Mouse (Mus musculus): ENCODE measurements around the gene Slx4ip.
A peak's percentile ranks its signal among the peaks of the same experiment; 100 is the strongest.

The Slx4ip gene

GRCm38 (mm10) chr2:137099211-137099734 lies 208.3 kb downstream of the Slx4ip start:
- DNase-seq (ENCODE audit: low spot score in 2 of 2), result no peak

- no peak for DNase-seq (ENCODE audit: low spot score in 2 of 2)
Measured at GRCm38 (mm10) chr2:137101074-137101473, 210.1 kb downstream of the Slx4ip start.

GRCm38 (mm10) chr2:137107203-137107602 lies 216.2 kb downstream of the Slx4ip start:
- no peak for DNase-seq (ENCODE audit: low spot score in 2 of 2)

- no peak for DNase-seq (ENCODE audit: low spot score in 2 of 2)
Measured at GRCm38 (mm10) chr2:137107946-137108345, 216.9 kb downstream of the Slx4ip start.

GRCm38 (mm10) chr2:137109321-137110213 lies 218.5 kb downstream of the Slx4ip start:
- DNase-seq (ENCODE audit: low spot score in 2 of 2), result no peak

- no peak for DNase-seq (ENCODE audit: low spot score in 2 of 2)
Measured at GRCm38 (mm10) chr2:137110214-137110898, 219.3 kb downstream of the Slx4ip start.

- DNase-seq (ENCODE audit: low spot score in 2 of 2), result no peak
Measured at GRCm38 (mm10) chr2:137113288-137114061, 222.5 kb downstream of the Slx4ip start.

GRCm38 (mm10) chr2:137114248-137115096 lies 223.5 kb downstream of the Slx4ip start:
- peak; percentile 65 to 67 for DNase-seq (ENCODE audit: low spot score in 2 of 2)

- DNase-seq (ENCODE audit: low spot score in 2 of 2), result no peak
Measured at GRCm38 (mm10) chr2:137115241-137116024, 224.4 kb downstream of the Slx4ip start.

- DNase-seq (ENCODE audit: low spot score in 2 of 2), result peak; percentile 29 to 36
Measured at GRCm38 (mm10) chr2:137116025-137116674, 225.1 kb downstream of the Slx4ip start, which contains the start of gene Jag1. Gene Jag1 (minus strand): TSS chr2:137116644.

- DNase-seq (ENCODE audit: low spot score in 2 of 2), result peak; percentile 58 to 70
Measured at GRCm38 (mm10) chr2:137116675-137117320, 225.8 kb downstream of the Slx4ip start.

- DNase-seq (ENCODE audit: low spot score in 2 of 2), result peak; percentile 42 to 51
Measured at GRCm38 (mm10) chr2:137117321-137117690, 226.3 kb downstream of the Slx4ip start.
